Mouse (Mus musculus) testis, adult 2 months (tissue): ENCODE data around the gene Plce1. TPM values are rescaled to one million over a fixed set of nuclear protein-coding genes. Genes with fewer than 3 reads are reported as not detected.

Source experiments
- H3K27ac ChIP-seq: fragments of 200-500 bp; 2 replicates; pipeline ENCODE4 v1.5.1; 2012; ENCODE audit warnings: low read depth, low read length; ENCODE audit not compliant: control insufficient read depth, insufficient read depth
- H3K27me3 ChIP-seq: fragments of 200-500 bp; 2 replicates; pipeline ENCODE4 v1.6.1; 2012; ENCODE audit warnings: mild to moderate bottlenecking, low read length, moderate library complexity; ENCODE audit not compliant: control insufficient read depth, insufficient read depth
- H3K36me3 ChIP-seq: fragments of 200-500 bp; 2 replicates; pipeline ENCODE4 v1.6.1; 2012; ENCODE audit warnings: mild to moderate bottlenecking, low read length; ENCODE audit not compliant: control insufficient read depth, insufficient read depth
- H3K4me1 ChIP-seq: fragments of 200-500 bp; 2 replicates; pipeline ENCODE4 v1.6.1; 2012; ENCODE audit warnings: low read length; ENCODE audit not compliant: control insufficient read depth, insufficient read depth
- H3K4me3 ChIP-seq: fragments of 200-500 bp; 2 replicates; pipeline ENCODE4 v1.5.1; 2012; ENCODE audit warnings: low read depth, mild to moderate bottlenecking, low read length, moderate library complexity, mixed read lengths; ENCODE audit not compliant: control insufficient read depth
- CTCF ChIP-seq: fragments of 200-500 bp; IDR thresholded peaks from 2 replicates; pipeline ENCODE4 v1.5.1; 2012; ENCODE audit warnings: low read depth, mild to moderate bottlenecking, inconsistent platforms, low read length, moderate library complexity; ENCODE audit not compliant: control insufficient read depth, insufficient read depth, insufficient replicate concordance
- POLR2A ChIP-seq: fragments of 200-500 bp; IDR thresholded peaks from 2 replicates; pipeline ENCODE4 v1.6.1; 2012; ENCODE audit warnings: low read depth, mild to moderate bottlenecking, inconsistent platforms, low read length, moderate library complexity; ENCODE audit not compliant: control insufficient read depth
- polyA plus RNA-seq: library from polyadenylated mRNA; depleted of rRNA; stranded (reverse); fragments of >200 nt; gene quantifications from 2 replicates; pipeline ENCODE4 v1.2.3, GENCODE M21; 2012

Plce1 gene
- polyA plus RNA-seq, 1 experiment = 2.4 TPM

- TF ChIP-seq CTCF (no peak), POLR2A (no peak)
- H3K4me3 ChIP-seq = no peak overlapping the region
- H3K36me3 ChIP-seq = no peaks in the 10 kb centered on the region
- no peaks in the 10 kb centered on the region for H3K27me3 ChIP-seq
- H3K27ac ChIP-seq = no peak overlapping the region
- H3K4me1 ChIP-seq = no peaks in the 10 kb centered on the region
Observed at GRCm38 (mm10) chr19:38644871-38645595, 164.1 kb downstream of the Plce1 start.

GRCm38 (mm10) chr19:38657980-38658379 is 177.1 kb downstream of the Plce1 start:
- Histone ChIP-seq H3K36me3 (no peaks in the 10 kb centered on the region), H3K4me1 (peaks cover 3% of the 10 kb centered on the region; the same call in 1 of the 2 replicates), H3K27me3 (no peaks in the 10 kb centered on the region), H3K27ac (no peak overlapping the region; the same call in 1 of the 2 replicates), H3K4me3 (no peak overlapping the region)
- TF ChIP-seq POLR2A = no peak
- TF ChIP-seq CTCF = no peak

DNA sequence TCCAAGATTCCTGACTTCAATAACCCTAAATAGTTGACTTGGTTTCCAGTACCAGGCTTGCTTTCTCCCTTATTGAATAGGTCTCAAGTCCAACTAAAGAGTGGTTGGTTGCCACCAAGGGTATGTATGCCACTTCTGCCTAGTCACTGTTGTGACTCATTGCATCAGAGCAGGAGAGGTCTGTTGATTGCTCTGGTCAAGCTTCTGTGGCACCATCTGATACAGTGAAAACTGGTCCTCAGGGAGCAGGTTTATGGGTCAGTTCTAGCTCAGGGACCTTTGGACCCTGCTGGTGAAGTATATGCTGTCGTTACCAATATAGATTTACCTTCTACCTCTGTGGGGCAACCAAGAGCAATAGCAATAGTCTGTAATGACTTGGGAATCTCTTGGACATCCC is 184.5 kb downstream of the Plce1 start:
- Histone ChIP-seq H3K36me3 (no peaks in the 10 kb centered on the region), H3K4me1 (no peaks in the 10 kb centered on the region), H3K4me3 (no peak overlapping the region), H3K27ac (no peak overlapping the region), H3K27me3 (no peaks in the 10 kb centered on the region)
- TF ChIP-seq POLR2A (no peak), CTCF (no peak)

DNA sequence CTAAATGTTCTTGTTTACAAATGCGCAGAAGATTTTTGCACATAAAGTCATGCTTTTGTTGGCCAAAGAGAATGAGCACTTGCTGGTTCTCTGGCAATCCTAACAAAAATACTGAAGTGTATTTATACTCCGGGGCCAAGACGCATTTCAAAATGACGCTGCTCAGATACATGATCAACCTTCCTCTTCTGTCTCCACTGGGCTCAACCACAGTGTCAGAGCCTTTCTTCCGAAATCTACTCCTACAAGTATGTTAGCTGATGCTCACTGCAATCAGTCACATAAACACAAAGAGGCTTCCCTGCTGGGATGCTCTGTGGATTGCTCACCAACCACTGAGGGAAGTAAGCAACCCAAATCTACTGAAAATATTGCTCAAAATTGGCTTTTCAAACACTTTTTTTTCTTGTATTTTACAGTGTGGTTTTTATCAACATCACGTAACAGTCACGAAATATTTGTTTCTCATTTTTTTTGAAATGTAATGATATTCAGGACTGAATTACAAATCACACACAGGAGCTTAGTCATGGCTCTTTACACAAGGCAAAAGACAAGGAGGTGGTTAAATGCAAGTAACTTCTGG is 191.2 kb downstream of the Plce1 start:
- no peaks in the 10 kb centered on the region for H3K36me3 ChIP-seq
- no peaks in the 10 kb centered on the region for H3K27me3 ChIP-seq
- H3K4me1 ChIP-seq = no peaks in the 10 kb centered on the region
- no peak overlapping the region for H3K27ac ChIP-seq
- TF ChIP-seq POLR2A (no peak), CTCF (no peak)
- no peak overlapping the region for H3K4me3 ChIP-seq

- TF ChIP-seq CTCF = no peak
- no peak for TF ChIP-seq POLR2A
- H3K36me3 ChIP-seq = no peaks in the 10 kb centered on the region
- no peaks in the 10 kb centered on the region for H3K27me3 ChIP-seq
- no peak overlapping the region for H3K4me3 ChIP-seq
- no peaks in the 10 kb centered on the region for H3K4me1 ChIP-seq
- no peak overlapping the region for H3K27ac ChIP-seq
Observed at GRCm38 (mm10) chr19:38673936-38674335, 193.0 kb downstream of the Plce1 start.

GRCm38 (mm10) chr19:38678655-38679054 is 197.7 kb downstream of the Plce1 start:
- TF ChIP-seq CTCF (no peak), POLR2A (no peak)
- Histone ChIP-seq H3K4me1 (no peaks in the 10 kb centered on the region), H3K4me3 (no peak overlapping the region; the same call in 1 of the 2 replicates), H3K27ac (no peak overlapping the region), H3K36me3 (no peaks in the 10 kb centered on the region), H3K27me3 (no peaks in the 10 kb centered on the region)

DNA sequence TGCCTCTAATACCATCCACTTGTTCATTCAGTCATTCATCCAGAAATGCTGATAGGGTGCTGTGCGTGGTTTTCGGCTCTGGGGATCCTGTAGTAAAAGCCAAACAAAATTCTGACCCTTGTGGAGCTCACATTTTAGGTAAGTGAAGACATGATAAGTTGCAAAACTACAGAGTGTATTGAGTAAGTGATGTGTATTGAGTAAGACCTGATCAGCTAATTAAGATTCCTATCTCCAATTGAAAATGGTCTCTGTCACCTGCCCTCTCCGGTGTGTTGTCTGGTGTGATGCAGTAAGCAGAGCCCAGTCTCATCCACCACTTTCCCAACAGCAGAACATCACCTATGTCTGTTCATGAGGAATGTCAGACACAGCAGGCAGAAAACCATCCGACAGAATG is 198.6 kb downstream of the Plce1 start:
- TF ChIP-seq POLR2A (no peak), CTCF (no peak)
- no peaks in the 10 kb centered on the region for H3K4me1 ChIP-seq
- no peak overlapping the region for H3K27ac ChIP-seq
- H3K4me3 ChIP-seq = no peak overlapping the region
- no peaks in the 10 kb centered on the region for H3K36me3 ChIP-seq
- H3K27me3 ChIP-seq = no peaks in the 10 kb centered on the region

- H3K4me3 ChIP-seq = no peak overlapping the region
- no peaks in the 10 kb centered on the region for H3K36me3 ChIP-seq
- TF ChIP-seq CTCF (no peak), POLR2A (no peak)
- H3K27me3 ChIP-seq = no peaks in the 10 kb centered on the region
- H3K4me1 ChIP-seq = no peaks in the 10 kb centered on the region
- H3K27ac ChIP-seq = no peak overlapping the region
Observed at GRCm38 (mm10) chr19:38687326-38687725, 206.4 kb downstream of the Plce1 start.
